In the genomic region with DNA sequence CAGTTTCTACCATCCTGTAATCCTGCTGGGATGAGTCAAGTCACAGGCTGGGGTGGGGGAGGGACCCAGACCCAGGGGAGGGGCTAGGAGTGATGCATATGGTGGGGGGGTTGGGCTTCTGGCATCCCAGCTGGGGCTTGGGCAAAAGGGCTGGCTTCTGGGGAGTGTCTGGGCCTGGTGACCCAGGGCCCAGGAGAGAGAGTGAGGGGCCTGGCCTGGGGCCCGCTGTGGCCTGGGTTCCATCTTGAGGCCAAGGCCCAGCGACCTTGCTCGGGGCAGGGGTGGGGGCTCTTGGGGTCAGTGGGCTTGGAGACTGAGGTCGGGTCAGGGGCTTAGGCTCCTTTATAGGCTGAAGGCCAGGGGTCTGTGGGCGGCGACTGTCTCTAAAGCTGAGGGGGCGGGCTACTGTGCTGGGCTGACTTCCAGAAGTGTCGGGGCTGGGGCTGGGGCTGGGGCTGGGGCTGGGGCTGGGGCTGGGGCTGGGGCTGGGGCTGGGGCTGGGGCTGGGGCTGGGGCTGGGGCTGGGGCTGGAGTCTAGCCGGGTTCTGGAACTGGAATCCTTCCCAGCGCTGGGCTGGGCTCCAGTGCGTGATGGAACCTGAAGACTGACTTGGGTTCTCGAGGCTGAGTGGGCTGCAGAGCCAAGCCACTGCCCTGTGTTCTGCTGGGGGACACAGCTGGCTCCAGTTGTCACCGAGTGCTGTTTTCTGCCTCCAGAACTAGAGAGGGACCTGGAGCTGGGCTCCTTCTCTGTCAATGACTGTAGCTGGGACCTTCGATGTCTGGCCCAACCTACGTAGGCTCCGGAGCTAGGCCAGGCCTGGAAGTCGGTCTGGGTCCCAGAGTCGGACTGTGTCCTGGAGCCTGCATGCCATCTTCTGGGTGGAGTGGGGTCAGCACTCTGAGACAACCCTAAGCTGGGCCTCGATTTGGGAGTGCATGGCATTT, we compare ENCODE assay signal across 10 mouse cellular contexts. TPM values are rescaled to one million over a fixed set of nuclear protein-coding genes. Genes with fewer than 3 reads are reported as not detected.
DNase-seq lines count a peak whose midpoint lies in the region; ATAC-seq lines count a peak whose summit lies in the region.
"Had no signal": no experiment of that assay in that cellular context is flagged by ENCODE, and none has a peak within 500 bp of the region (broad histone marks: within the 10 kb centered on the region; RNA-seq: fewer than 3 reads in every experiment).

No protein-coding gene starts in this region.

- H3K9ac ChIP-seq in forebrain, embryonic 14.5 days (ENCODE audit: low read length) = 0 out of 2 replicates have a peak overlapping the region, but pooled peaks have one; percentile 8
- H3K9ac ChIP-seq in forebrain, embryonic 15.5 days (replicated peaks) = no peak overlapping the region
- H3K9ac ChIP-seq in lung, embryonic 16.5 days (ENCODE audit: low read length) = peak overlapping the region; percentile 58
- H3K9ac ChIP-seq in intestine, embryonic 15.5 days = peak overlapping the region; percentile 3; the same call in 1 of the 2 replicates
- peak overlapping the region; percentile 56; the same call in 1 of the 2 replicates for H3K9ac ChIP-seq in stomach, embryonic 16.5 days (ENCODE audit: low read length)

- ATAC-seq in forebrain, embryonic 14.5 days = no peak
- ATAC-seq in forebrain, embryonic 15.5 days (replicated peaks) = no peak
- ATAC-seq in lung, embryonic 16.5 days (ENCODE audit: low read depth) = peak; percentile 80
- ATAC-seq in intestine, embryonic 15.5 days = peak; percentile 62
- peak; percentile 75 for ATAC-seq in stomach, embryonic 16.5 days (ENCODE audit: insufficient read depth, low FRiP score)

- no peaks in the 10 kb centered on the region for H3K36me3 ChIP-seq in forebrain, embryonic 14.5 days (ENCODE audit: control insufficient read depth, insufficient read depth, low read length)
- H3K36me3 ChIP-seq in forebrain, embryonic 15.5 days = no peaks in the 10 kb centered on the region
- no peaks in the 10 kb centered on the region for H3K36me3 ChIP-seq in lung, embryonic 16.5 days (ENCODE audit: control insufficient read depth, insufficient read depth, low read length)
- H3K36me3 ChIP-seq in intestine, embryonic 15.5 days = no peaks in the 10 kb centered on the region
- H3K36me3 ChIP-seq in stomach, embryonic 16.5 days (ENCODE audit: control insufficient read depth, insufficient read depth, low read length) = no peaks in the 10 kb centered on the region

- 38% methylated on average over 16 of the region's 19 CpGs for WGBS in forebrain, embryonic 14.5 days
- WGBS in forebrain, embryonic 15.5 days = 41% methylated on average over 19 of the region's 19 CpGs
- 33% methylated on average over 17 of the region's 19 CpGs for WGBS in lung, embryonic 16.5 days
- 45% methylated on average over 16 of the region's 19 CpGs for WGBS in intestine, embryonic 15.5 days
- WGBS in stomach, embryonic 16.5 days = 41% methylated on average over 17 of the region's 19 CpGs

- H3K4me3 ChIP-seq in forebrain, embryonic 14.5 days (ENCODE audit: low read depth, low read length) = no peak overlapping the region
- no peak overlapping the region for H3K4me3 ChIP-seq in forebrain, embryonic 15.5 days
- no peak overlapping the region for H3K4me3 ChIP-seq in lung, embryonic 16.5 days (ENCODE audit: low read length)
- no peak overlapping the region for H3K4me3 ChIP-seq in intestine, embryonic 15.5 days (replicated peaks)
- no peak overlapping the region for H3K4me3 ChIP-seq in stomach, embryonic 16.5 days (replicated peaks; ENCODE audit: low read length)
- H3K4me3 ChIP-seq: layer of hippocampus, adult 2 months had no signal

- H3K4me2 ChIP-seq in forebrain, embryonic 14.5 days (ENCODE audit: low read length) = no peak overlapping the region
- no peak overlapping the region for H3K4me2 ChIP-seq in forebrain, embryonic 15.5 days (replicated peaks)
- H3K4me2 ChIP-seq in lung, embryonic 16.5 days (ENCODE audit: low read depth, low read length) = peak overlapping the region; percentile 43
- H3K4me2 ChIP-seq in intestine, embryonic 15.5 days (replicated peaks) = peak overlapping the region; percentile 18
- H3K4me2 ChIP-seq in stomach, embryonic 16.5 days (ENCODE audit: low read depth, low read length) = peak overlapping the region; percentile 20

- H3K4me1 ChIP-seq in forebrain, embryonic 14.5 days (ENCODE audit: control insufficient read depth, insufficient read depth, low read length) = no peaks in the 10 kb centered on the region
- H3K4me1 ChIP-seq in forebrain, embryonic 15.5 days = peaks cover 7% of the 10 kb centered on the region
- peaks cover 24% of the 10 kb centered on the region for H3K4me1 ChIP-seq in lung, embryonic 16.5 days (replicated peaks; ENCODE audit: control insufficient read depth, insufficient read depth, low read length)
- peaks cover 39% of the 10 kb centered on the region for H3K4me1 ChIP-seq in intestine, embryonic 15.5 days (replicated peaks)
- peaks cover 30% of the 10 kb centered on the region for H3K4me1 ChIP-seq in stomach, embryonic 16.5 days (ENCODE audit: control insufficient read depth, insufficient read depth, low read length)

- H3K27ac ChIP-seq in forebrain, embryonic 14.5 days (ENCODE audit: low read depth, low read length) = no peak overlapping the region
- no peak overlapping the region for H3K27ac ChIP-seq in forebrain, embryonic 15.5 days (replicated peaks)
- peak overlapping the region; percentile 97 for H3K27ac ChIP-seq in lung, embryonic 16.5 days (ENCODE audit: low read length)
- peak overlapping the region; percentile 85 for H3K27ac ChIP-seq in intestine, embryonic 15.5 days
- peak overlapping the region; percentile 94 for H3K27ac ChIP-seq in stomach, embryonic 16.5 days (ENCODE audit: low read length)
- H3K27ac ChIP-seq: layer of hippocampus, adult 2 months had no signal

- peaks cover 10% of the 10 kb centered on the region; the same call in 1 of the 2 replicates for H3K27me3 ChIP-seq in forebrain, embryonic 14.5 days (replicated peaks; ENCODE audit: control insufficient read depth, insufficient read depth, low read length)
- H3K27me3 ChIP-seq in forebrain, embryonic 15.5 days = peaks cover 24% of the 10 kb centered on the region
- peaks cover 5% of the 10 kb centered on the region for H3K27me3 ChIP-seq in lung, embryonic 16.5 days (ENCODE audit: control insufficient read depth, insufficient read depth, low read depth, low read length)
- H3K27me3 ChIP-seq in intestine, embryonic 15.5 days (replicated peaks) = peaks cover 9% of the 10 kb centered on the region
- no peaks in the 10 kb centered on the region for H3K27me3 ChIP-seq in stomach, embryonic 16.5 days (ENCODE audit: control insufficient read depth, insufficient read depth, low read length)

- no peak for DNase-seq in forebrain, embryonic 14.5 days (ENCODE audit: low spot score)
- DNase-seq in lung, postnatal 25 days (ENCODE audit: low spot score) = no peak
- no peak for DNase-seq in adrenal gland, postnatal 14 days
- DNase-seq in cerebellum, adult 9-10 months = no peak
- DNase-seq: adrenal gland, postnatal 36 days had no signal

- H3K9me3 ChIP-seq in forebrain, embryonic 14.5 days (replicated peaks; ENCODE audit: control insufficient read depth, low read length) = no peaks in the 10 kb centered on the region
- no peaks in the 10 kb centered on the region for H3K9me3 ChIP-seq in forebrain, embryonic 15.5 days
- H3K9me3 ChIP-seq in lung, embryonic 16.5 days (ENCODE audit: control insufficient read depth, low read length) = no peaks in the 10 kb centered on the region
- H3K9me3 ChIP-seq in intestine, embryonic 15.5 days = no peaks in the 10 kb centered on the region
- no peaks in the 10 kb centered on the region for H3K9me3 ChIP-seq in stomach, embryonic 16.5 days (replicated peaks; ENCODE audit: control insufficient read depth, low read length)

RNA-seq across cellular contexts. Expression of a gene that starts 7.1 kb away (rescaled TPM):
- polyA plus RNA-seq in forebrain, embryonic 14.5 days (2014; fragmentation: Nextera tagmentation; extraction: Ambion mirVana) = 2.9 and 4.1 TPM in 2 replicates
- polyA plus RNA-seq in forebrain, embryonic 15.5 days (2015; fragmentation: Nextera tagmentation; extraction: Ambion mirVana) = 3.1 and 4.3 TPM in 2 replicates
- 18.6 and 19.6 TPM in 2 replicates for polyA plus RNA-seq in lung, embryonic 16.5 days (2015; fragmentation: Nextera tagmentation; extraction: Ambion mirVana)
- 21.3 and 21.7 TPM in 2 replicates for polyA plus RNA-seq in intestine, embryonic 15.5 days (2015; fragmentation: Nextera tagmentation; extraction: Ambion mirVana)
- polyA plus RNA-seq in stomach, embryonic 16.5 days (2015; fragmentation: Nextera tagmentation; extraction: Ambion mirVana) = 28.1 and 31.5 TPM in 2 replicates
- total RNA-seq in adrenal gland, postnatal 14 days (2021) = 38.6 and 47.0 TPM in 2 replicates

RNA-seq across cellular contexts. Expression of a gene that starts 7.4 kb away (rescaled TPM):
- not detected in 2 replicates for polyA plus RNA-seq in forebrain, embryonic 14.5 days (2014; fragmentation: Nextera tagmentation; extraction: Ambion mirVana)
- polyA plus RNA-seq in forebrain, embryonic 15.5 days (2015; fragmentation: Nextera tagmentation; extraction: Ambion mirVana) = not detected in 2 replicates
- polyA plus RNA-seq in lung, embryonic 16.5 days (2015; fragmentation: Nextera tagmentation; extraction: Ambion mirVana) = 0.05 and 0.10 TPM in 2 replicates
- 0.06 TPM in 1 of 2 replicates, not detected in the other for polyA plus RNA-seq in intestine, embryonic 15.5 days (2015; fragmentation: Nextera tagmentation; extraction: Ambion mirVana)
- polyA plus RNA-seq in stomach, embryonic 16.5 days (2015; fragmentation: Nextera tagmentation; extraction: Ambion mirVana) = 0.05 TPM in 1 of 2 replicates, not detected in the other
- total RNA-seq in adrenal gland, postnatal 14 days (2021) = 4.6 and 5.1 TPM in 2 replicates

RNA-seq across cellular contexts. Expression of a gene that starts 14.6 kb away (rescaled TPM):
- polyA plus RNA-seq in forebrain, embryonic 14.5 days (2014; fragmentation: Nextera tagmentation; extraction: Ambion mirVana) = 42.5 and 44.4 TPM in 2 replicates
- polyA plus RNA-seq in forebrain, embryonic 15.5 days (2015; fragmentation: Nextera tagmentation; extraction: Ambion mirVana) = 41.4 and 43.3 TPM in 2 replicates
- 90.6 and 93.2 TPM in 2 replicates for polyA plus RNA-seq in lung, embryonic 16.5 days (2015; fragmentation: Nextera tagmentation; extraction: Ambion mirVana)
- polyA plus RNA-seq in intestine, embryonic 15.5 days (2015; fragmentation: Nextera tagmentation; extraction: Ambion mirVana) = 71.2 and 71.7 TPM in 2 replicates
- polyA plus RNA-seq in stomach, embryonic 16.5 days (2015; fragmentation: Nextera tagmentation; extraction: Ambion mirVana) = 67.7 and 70.2 TPM in 2 replicates
- 83.0 and 90.1 TPM in 2 replicates for total RNA-seq in adrenal gland, postnatal 14 days (2021)

RNA-seq across cellular contexts. Expression of a gene that starts 14.8 kb away (rescaled TPM):
- 16.8 and 22.2 TPM in 2 replicates for polyA plus RNA-seq in forebrain, embryonic 14.5 days (2014; fragmentation: Nextera tagmentation; extraction: Ambion mirVana)
- 40.7 and 42.4 TPM in 2 replicates for polyA plus RNA-seq in forebrain, embryonic 15.5 days (2015; fragmentation: Nextera tagmentation; extraction: Ambion mirVana)
- polyA plus RNA-seq in lung, embryonic 16.5 days (2015; fragmentation: Nextera tagmentation; extraction: Ambion mirVana) = 36.6 and 37.9 TPM in 2 replicates
- 38.7 and 39.5 TPM in 2 replicates for polyA plus RNA-seq in intestine, embryonic 15.5 days (2015; fragmentation: Nextera tagmentation; extraction: Ambion mirVana)
- 22.4 and 26.7 TPM in 2 replicates for polyA plus RNA-seq in stomach, embryonic 16.5 days (2015; fragmentation: Nextera tagmentation; extraction: Ambion mirVana)
- total RNA-seq in adrenal gland, postnatal 14 days (2021) = 33.1 and 40.7 TPM in 2 replicates

RNA-seq across cellular contexts. Expression of a gene that starts 21.6 kb away (rescaled TPM):
- polyA plus RNA-seq in forebrain, embryonic 14.5 days (2014; fragmentation: Nextera tagmentation; extraction: Ambion mirVana) = 4.1 and 4.9 TPM in 2 replicates
- polyA plus RNA-seq in forebrain, embryonic 15.5 days (2015; fragmentation: Nextera tagmentation; extraction: Ambion mirVana) = 11.2 and 11.9 TPM in 2 replicates
- polyA plus RNA-seq in lung, embryonic 16.5 days (2015; fragmentation: Nextera tagmentation; extraction: Ambion mirVana) = 13.7 and 13.9 TPM in 2 replicates
- 19.9 and 23.8 TPM in 2 replicates for polyA plus RNA-seq in intestine, embryonic 15.5 days (2015; fragmentation: Nextera tagmentation; extraction: Ambion mirVana)
- 7.3 and 8.6 TPM in 2 replicates for polyA plus RNA-seq in stomach, embryonic 16.5 days (2015; fragmentation: Nextera tagmentation; extraction: Ambion mirVana)
- 15.2 and 16.3 TPM in 2 replicates for total RNA-seq in adrenal gland, postnatal 14 days (2021)

Comparison
In these comparisons a context has a peak if more than half of its experiments do, and no peak if none do; other contexts are left out.
1. ATAC-seq: peak in lung, embryonic 16.5 days (single experiment), intestine, embryonic 15.5 days (single experiment) and stomach, embryonic 16.5 days (single experiment); none in forebrain, embryonic 14.5 days (single experiment) and forebrain, embryonic 15.5 days (single experiment).
2. H3K27ac ChIP-seq: peak in lung, embryonic 16.5 days (single experiment), intestine, embryonic 15.5 days (single experiment) and stomach, embryonic 16.5 days (single experiment); none in forebrain, embryonic 14.5 days (single experiment) and forebrain, embryonic 15.5 days (single experiment).
3. H3K4me2 ChIP-seq: peak in lung, embryonic 16.5 days (single experiment), intestine, embryonic 15.5 days (single experiment) and stomach, embryonic 16.5 days (single experiment); none in forebrain, embryonic 14.5 days (single experiment) and forebrain, embryonic 15.5 days (single experiment).